Mouse (Mus musculus) kidney, adult 2 months (tissue): ENCODE data around the gene Rsbn1l. TPM values are rescaled to one million over a fixed set of nuclear protein-coding genes. Genes with fewer than 3 reads are reported as not detected.

Source experiments
- DNase-seq: peaks from one replicate; pipeline ENCODE4 v3.0.0; 2021
- H3K27ac ChIP-seq: fragments of 200-500 bp; 2 replicates; pipeline ENCODE4 v1.5.1; 2012; ENCODE audit warnings: low read depth, low read length, control low read depth, inconsistent platforms; ENCODE audit not compliant: insufficient read depth
- H3K27me3 ChIP-seq: fragments of 200-500 bp; replicated peaks from 2 replicates; pipeline ENCODE4 v1.6.1; 2012; ENCODE audit warnings: mild to moderate bottlenecking, moderate library complexity, low read length, inconsistent platforms; ENCODE audit not compliant: control insufficient read depth, insufficient read depth
- H3K36me3 ChIP-seq: fragments of 200-500 bp; 2 replicates; pipeline ENCODE4 v1.6.1; 2012; ENCODE audit warnings: mild to moderate bottlenecking, moderate library complexity, low read length, inconsistent platforms; ENCODE audit not compliant: control insufficient read depth, insufficient read depth
- H3K4me1 ChIP-seq: fragments of 200-500 bp; 2 replicates; pipeline ENCODE4 v1.6.1; 2011; ENCODE audit warnings: low read length; ENCODE audit not compliant: control insufficient read depth, insufficient read depth
- H3K4me3 ChIP-seq: fragments of 200-500 bp; 2 replicates; pipeline ENCODE4 v1.5.1; 2011; ENCODE audit warnings: mild to moderate bottlenecking, low read depth, low read length, control low read depth; ENCODE audit not compliant: insufficient read depth
- CTCF ChIP-seq: fragments of 200-500 bp; conservative IDR thresholded peaks from 2 replicates; pipeline ENCODE4 v1.5.1; 2011; ENCODE audit warnings: low read depth, mild to moderate bottlenecking, control low read depth, low read length, moderate library complexity, mixed read lengths; ENCODE audit not compliant: insufficient read depth, insufficient read length
- POLR2A ChIP-seq: fragments of 200-500 bp; IDR thresholded peaks from one replicate; pipeline ENCODE4 v1.6.1; 2011; ENCODE audit warnings: low read depth, low read length, control low read depth
- WGBS: fragments of 180-500 bp; shearing (Covaris S2); methylation state at CpG from one replicate; pipeline ENCODE4 v1.1.7; 2018; 5-methylcytosine and 5-hydroxymethylcytosine counted together
- polyA plus RNA-seq: library from polyadenylated mRNA; depleted of rRNA; stranded (reverse); fragments of >200 nt; gene quantifications from 2 replicates; pipeline ENCODE4 v1.2.3, GENCODE M21; 2012

Gene Rsbn1l
- polyA plus RNA-seq, 1 experiment, result 3.9 TPM

DNA sequence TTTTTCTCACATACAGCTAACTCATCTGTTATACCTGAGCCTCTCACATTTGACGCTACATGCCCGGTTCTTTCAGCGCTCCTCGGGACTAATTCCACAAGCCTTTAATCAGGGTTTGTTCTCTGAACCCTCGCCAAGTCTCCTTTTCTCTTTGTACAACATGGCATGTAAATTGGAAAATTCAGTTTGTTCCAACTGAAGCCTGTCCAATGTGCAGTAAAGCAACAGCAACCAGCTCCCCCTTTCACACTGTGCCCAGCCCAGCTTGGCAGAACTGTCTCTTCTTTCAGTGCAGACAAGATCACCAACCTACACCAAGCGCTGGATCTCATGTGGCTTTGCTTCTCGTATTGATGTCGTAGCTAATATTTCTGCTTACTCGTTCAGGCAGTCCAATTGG is 7.1 kb upstream of the Rsbn1l start:
- H3K27ac ChIP-seq, result no peak overlapping the region
- no peaks in the 10 kb centered on the region; the same call in 1 of the 2 replicates for H3K4me1 ChIP-seq
- peak; percentile 45 for DNase-seq
- no peak for TF ChIP-seq POLR2A
- 81% methylated on average over 9 of the region's 9 CpGs for WGBS
- H3K4me3 ChIP-seq, result no peak overlapping the region
- no peaks in the 10 kb centered on the region for H3K36me3 ChIP-seq
- H3K27me3 ChIP-seq, result no peaks in the 10 kb centered on the region

DNA sequence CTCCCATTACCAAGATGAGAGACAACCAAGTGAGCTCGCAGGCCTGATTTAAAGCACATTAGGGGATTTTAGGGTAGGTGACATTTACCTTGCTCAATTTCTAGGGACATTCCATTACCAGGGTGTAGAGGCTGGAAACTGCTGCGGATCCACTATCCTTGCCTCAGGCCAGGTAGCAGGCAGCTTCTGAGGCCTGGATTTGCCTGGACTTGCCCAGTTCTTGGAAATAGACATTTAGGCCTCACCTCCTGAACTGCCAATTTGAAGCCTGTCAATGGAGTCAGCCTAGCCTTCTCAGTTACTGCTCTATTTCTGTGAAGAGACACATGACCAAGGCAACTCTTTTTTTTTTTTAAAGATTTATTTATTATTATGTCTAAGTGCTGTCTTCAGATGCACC is 4.7 kb upstream of the Rsbn1l start:
- Histone ChIP-seq H3K4me3 (no peak overlapping the region), H3K4me1 (no peaks in the 10 kb centered on the region), H3K27me3 (no peaks in the 10 kb centered on the region), H3K36me3 (no peaks in the 10 kb centered on the region), H3K27ac (no peak overlapping the region)
- WGBS, result 89% methylated on average over 2 of the region's 2 CpGs
- TF ChIP-seq POLR2A (no peak), CTCF (no peak)
- DNase-seq, result no peak

DNA sequence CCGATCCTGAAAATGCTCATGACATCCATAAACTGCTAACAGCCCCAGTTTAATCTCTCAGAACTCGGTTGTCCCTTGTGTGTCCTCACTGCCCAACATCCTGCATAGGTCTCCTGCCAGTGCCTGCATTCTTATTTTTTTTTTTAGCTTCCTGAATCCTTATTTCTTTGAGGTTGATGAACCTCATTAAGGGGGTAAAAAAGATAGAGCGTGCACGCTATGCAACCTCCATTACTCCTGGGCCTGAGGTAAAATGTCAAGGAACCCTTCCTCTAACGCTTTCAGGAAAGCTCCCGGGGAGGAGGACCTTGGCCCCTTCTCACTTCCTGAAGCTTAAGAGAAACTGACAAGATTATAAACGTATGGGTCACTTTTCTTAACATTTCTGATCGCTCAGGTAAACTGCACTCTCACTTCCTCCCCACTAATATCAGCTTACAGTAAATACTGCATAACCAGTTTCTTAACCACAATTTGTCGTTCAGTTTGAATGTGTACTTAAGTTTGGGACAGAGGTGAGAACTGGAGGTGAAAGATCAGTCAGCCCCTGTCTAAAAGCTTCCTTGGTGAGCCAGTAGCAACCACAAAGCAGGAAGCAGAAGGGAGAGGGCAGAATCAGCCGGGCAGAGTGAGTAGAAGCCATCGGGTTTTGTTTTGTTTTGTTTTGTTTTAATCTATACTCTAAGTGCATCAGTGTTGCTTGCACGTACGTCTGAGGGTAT is 923 bp downstream of the Rsbn1l start:
- no peak overlapping the region for H3K27ac ChIP-seq
- TF ChIP-seq POLR2A (no peak), CTCF (no peak)
- DNase-seq, result no peak
- peaks cover 11% of the 10 kb centered on the region; the same call in 1 of the 2 replicates for H3K4me1 ChIP-seq
- H3K27me3 ChIP-seq, result no peaks in the 10 kb centered on the region
- 45% methylated on average over 13 of the region's 13 CpGs for WGBS
- no peaks in the 10 kb centered on the region for H3K36me3 ChIP-seq
- H3K4me3 ChIP-seq, result no peak overlapping the region

DNA sequence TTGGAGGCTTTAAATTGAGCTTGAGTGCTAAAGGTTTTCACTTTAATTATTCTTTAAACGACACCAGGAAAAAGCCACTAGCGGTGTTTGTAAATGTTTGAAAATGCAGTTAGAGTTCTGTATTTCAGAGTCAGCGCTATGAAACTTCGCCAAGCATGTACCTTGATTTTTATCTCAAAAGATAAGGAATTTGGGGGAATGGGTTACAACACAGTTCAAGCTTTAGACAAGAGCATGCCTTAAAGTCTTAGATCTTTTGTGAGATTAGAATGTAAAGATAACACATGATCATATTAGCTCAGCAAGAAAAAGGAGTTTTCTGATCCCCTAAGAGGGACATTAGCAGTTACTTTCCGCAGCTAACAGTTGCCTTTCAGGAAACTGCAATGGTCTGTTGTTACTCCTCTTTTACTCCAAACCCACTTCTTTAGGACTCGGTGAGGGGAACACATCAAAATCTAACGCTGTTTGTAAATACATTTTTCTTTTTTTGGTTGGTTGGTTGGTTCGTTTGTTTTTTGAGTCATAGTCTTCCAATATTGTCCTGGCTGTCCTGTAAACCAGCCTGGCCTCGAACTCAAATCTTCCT is 3.8 kb downstream of the Rsbn1l start:
- H3K27ac ChIP-seq, result peak overlapping the region; percentile 94
- no peak for DNase-seq
- TF ChIP-seq CTCF (no peak), POLR2A (no peak)
- no peaks in the 10 kb centered on the region for H3K36me3 ChIP-seq
- peak overlapping the region; percentile 72; the same call in 1 of the 2 replicates for H3K4me3 ChIP-seq
- peaks cover 11% of the 10 kb centered on the region; the same call in 1 of the 2 replicates for H3K4me1 ChIP-seq
- WGBS, result 20% methylated on average over 9 of the region's 9 CpGs
- no peaks in the 10 kb centered on the region for H3K27me3 ChIP-seq

DNA sequence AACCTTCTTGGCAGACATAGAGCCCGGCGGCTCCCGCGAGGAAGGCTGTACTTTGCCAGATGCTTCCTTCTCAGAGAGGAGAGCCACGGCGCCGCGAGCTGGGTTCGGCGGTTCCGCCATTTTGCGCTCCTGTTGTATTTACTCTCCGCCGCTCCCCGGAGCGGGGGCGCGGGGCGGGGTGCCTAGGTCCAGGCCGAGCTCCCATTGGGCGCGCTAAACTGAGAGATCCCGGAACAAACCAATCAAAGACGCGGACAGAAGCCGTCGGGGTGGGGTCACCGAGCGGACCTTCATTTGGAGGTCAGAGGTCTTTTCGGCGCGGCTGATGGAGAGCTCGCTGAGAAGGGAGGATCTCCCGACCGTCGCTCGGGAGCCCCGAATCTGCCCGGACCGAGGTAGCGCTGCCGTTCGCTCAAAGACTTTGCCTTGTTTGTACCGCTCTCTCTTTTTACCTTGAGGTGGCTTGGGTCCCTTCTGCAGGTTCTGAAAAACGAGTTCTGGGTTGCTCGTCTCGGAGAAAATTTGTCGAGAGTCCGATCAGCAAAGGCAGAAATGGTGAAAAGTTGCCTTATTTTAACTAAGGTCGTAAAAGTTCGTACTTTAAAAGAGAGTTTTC is 4.4 kb downstream of the Rsbn1l start:
- peaks cover 13% of the 10 kb centered on the region for H3K4me1 ChIP-seq
- H3K36me3 ChIP-seq, result no peaks in the 10 kb centered on the region
- no peaks in the 10 kb centered on the region for H3K27me3 ChIP-seq
- peak overlapping the region; percentile 97 for H3K4me3 ChIP-seq
- peak overlapping the region; percentile 97 for H3K27ac ChIP-seq
- WGBS, result 1% methylated on average over 51 of the region's 51 CpGs
- peak; percentile 99 for DNase-seq
- TF ChIP-seq CTCF (no peak), POLR2A (no peak)

DNA sequence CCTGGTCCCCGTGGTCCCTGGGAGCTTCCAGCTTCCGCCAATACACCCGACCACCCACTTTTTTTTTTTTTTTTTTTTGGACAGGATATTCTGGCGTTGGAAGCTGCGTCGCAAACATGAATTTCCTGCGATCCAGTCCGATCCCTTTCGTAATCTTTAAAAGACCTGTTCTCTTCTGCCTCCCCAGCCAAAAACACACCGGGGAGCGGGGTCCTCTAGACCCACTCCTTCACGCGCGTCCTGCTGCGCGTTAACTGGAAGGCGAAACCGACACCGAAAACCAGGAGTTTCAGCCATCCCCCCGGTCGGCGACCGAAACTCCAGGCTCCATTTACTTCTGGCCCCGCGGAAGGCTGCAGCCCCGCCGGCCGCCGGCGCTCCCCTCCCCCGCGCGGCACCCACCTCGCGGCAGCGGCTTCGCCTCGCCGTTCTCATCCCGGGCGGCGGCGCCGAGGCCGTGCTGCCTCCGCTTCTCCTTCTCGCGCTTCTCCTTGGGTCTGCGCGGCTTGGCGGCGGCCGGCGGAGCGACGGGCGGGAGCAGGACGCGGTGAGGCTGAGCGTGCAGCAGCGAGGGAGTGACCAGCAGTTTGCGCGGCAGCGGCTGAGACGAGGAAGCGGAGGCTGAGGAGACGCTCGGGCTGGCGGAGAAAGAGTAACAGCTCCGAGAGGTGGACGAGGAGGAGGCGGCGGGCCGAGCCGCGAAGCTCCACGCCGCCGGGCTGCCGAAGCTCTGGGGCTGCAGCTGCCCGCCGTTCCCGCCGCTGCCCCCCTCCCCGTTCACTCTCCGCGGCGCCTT is 5.1 kb downstream of the Rsbn1l start:
- TF ChIP-seq CTCF (no peak), POLR2A (no peak)
- peak; percentile 66 for DNase-seq

DNA sequence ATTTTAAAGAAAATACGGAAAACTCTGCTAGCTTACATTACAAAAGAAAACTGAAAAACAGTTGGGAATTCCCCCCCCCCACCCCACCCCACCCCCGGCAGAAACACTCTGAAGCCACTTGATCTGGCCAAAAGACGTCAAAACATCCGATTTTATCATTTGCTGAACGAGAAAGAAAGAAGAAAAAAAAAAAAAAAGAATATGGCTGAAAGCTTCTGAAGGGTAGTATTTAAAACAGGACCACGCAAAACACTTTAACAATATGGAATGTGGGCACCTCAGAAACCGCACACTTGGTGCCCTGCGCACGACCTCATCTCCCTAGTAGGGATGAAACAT is 5.7 kb downstream of the Rsbn1l start:
- Histone ChIP-seq H3K4me3 (peak overlapping the region; percentile 97), H3K27ac (no peak overlapping the region; the same call in 1 of the 2 replicates), H3K4me1 (peaks cover 15% of the 10 kb centered on the region), H3K27me3 (no peaks in the 10 kb centered on the region), H3K36me3 (no peaks in the 10 kb centered on the region)
- DNase-seq, result no peak
- 1% methylated on average over 9 of the region's 9 CpGs for WGBS
- TF ChIP-seq CTCF (no peak), POLR2A (no peak)

More for the DNA sequence above, 5.1 kb downstream of the Rsbn1l start:
- under 1% methylated on average over 75 of the region's 88 CpGs for WGBS
- no peaks in the 10 kb centered on the region for H3K36me3 ChIP-seq
- peak overlapping the region; percentile 97 for H3K27ac ChIP-seq
- no peaks in the 10 kb centered on the region for H3K27me3 ChIP-seq
- H3K4me3 ChIP-seq, result peak overlapping the region; percentile 97
- H3K4me1 ChIP-seq, result peaks cover 16% of the 10 kb centered on the region
